Mouse (Mus musculus): Measurements from ENCODE around the gene Tgm6.

GRCm38 (mm10) chr2:130166311-130167214 lies 54.3 kb downstream of the Tgm6 start:
- TF ChIP-seq GATA1 (IDR thresholded peaks at IDR 0.05; ENCODE audit: borderline replicate concordance, low read length) (no peak), FLI1 (IDR thresholded peaks at IDR 0.05; ENCODE audit: low read length) (no peak)

Data from megakaryocyte, embryonic 14.5 days (primary cell).